In the genomic region with DNA sequence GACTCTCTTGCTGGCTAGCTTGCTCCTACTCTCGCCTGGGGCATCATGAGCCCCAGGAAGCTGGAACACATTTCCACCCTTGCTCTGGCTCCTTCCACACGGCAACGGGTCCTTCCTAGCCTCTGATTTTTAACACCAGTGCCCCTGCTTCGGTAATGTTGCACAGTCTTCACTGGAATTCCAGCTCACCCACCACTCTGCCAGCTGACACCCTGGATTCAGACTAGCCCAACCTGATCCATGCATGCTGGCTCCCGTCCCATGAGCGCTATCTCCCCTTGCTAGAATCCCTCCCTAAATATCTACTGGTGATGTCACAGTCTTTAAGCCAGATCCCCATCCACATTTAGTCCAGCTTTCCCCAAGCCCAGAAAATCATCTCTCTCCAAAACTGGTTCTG, we compare ENCODE assay signal across 9 mouse cellular contexts.
"Had no signal": no experiment of that assay in that cellular context is flagged by ENCODE, and none has a peak within 500 bp of the region (broad histone marks: within the 10 kb centered on the region; RNA-seq: fewer than 3 reads in every experiment).

No protein-coding gene starts in this region.

- DNase-seq: kidney, adult 18-20 months; kidney, postnatal 10 days; kidney, postnatal 4 days; liver; liver, embryonic 13.5 days; liver, postnatal 0 days; lung, postnatal 14 days; thymus, adult 2 months; thymus, postnatal 36 days had no signal
